Mouse (Mus musculus) liver, embryonic 11.5 days (tissue): ENCODE data around the gene BC034090. TPM values are rescaled to one million over a fixed set of nuclear protein-coding genes. Genes with fewer than 3 reads are reported as not detected.

Source experiments
- ATAC-seq: fragments of 200-750 bp; cut with Nextera tagmentation; replicated peaks from 2 replicates; pipeline ENCODE4 v1.8.0; 2017; ENCODE audit warnings: moderate number of reproducible peaks, mild to moderate bottlenecking, moderate TSS enrichment, moderate library complexity; ENCODE audit not compliant: low FRiP score
- DNase-seq: peaks from one replicate; pipeline ENCODE4 v3.0.0-alpha.2; 2017; ENCODE audit warnings: low spot score
- H3K27ac ChIP-seq: fragments of 300-500 bp; sonication (generic); 2 replicates; pipeline ENCODE4 v1.5.1; 2014; ENCODE audit warnings: mild to moderate bottlenecking, low read depth, low read length, control low read depth
- H3K27me3 ChIP-seq: fragments of 300-500 bp; sonication (generic); replicated peaks from 2 replicates; pipeline ENCODE4 v1.6.1; 2014; ENCODE audit warnings: low read length, mixed read lengths; ENCODE audit not compliant: control insufficient read depth, insufficient read depth
- H3K36me3 ChIP-seq: fragments of 300-500 bp; sonication (generic); 2 replicates; pipeline ENCODE4 v1.6.1; 2014; ENCODE audit warnings: mild to moderate bottlenecking, low read length, moderate library complexity, mixed read lengths; ENCODE audit not compliant: control insufficient read depth, insufficient read depth
- H3K4me1 ChIP-seq: fragments of 300-500 bp; sonication (generic); replicated peaks from 2 replicates; pipeline ENCODE4 v1.6.1; 2014; ENCODE audit warnings: low read length, mixed read lengths; ENCODE audit not compliant: control insufficient read depth, insufficient read depth
- H3K4me2 ChIP-seq: fragments of 300-500 bp; sonication (generic); 2 replicates; pipeline ENCODE4 v1.6.1; 2014; ENCODE audit warnings: mild to moderate bottlenecking, control low read depth, moderate library complexity
- H3K4me3 ChIP-seq: fragments of 300-500 bp; sonication (generic); 2 replicates; pipeline ENCODE4 v1.5.1; 2014; ENCODE audit warnings: low read depth, low read length, control low read depth
- H3K9ac ChIP-seq: fragments of 300-500 bp; sonication (generic); 2 replicates; pipeline ENCODE4 v1.6.1; 2014; ENCODE audit warnings: low read depth, low read length, control low read depth
- H3K9me3 ChIP-seq: fragments of 300-500 bp; sonication (generic); 2 replicates; pipeline ENCODE4 v1.6.1; 2016; ENCODE audit warnings: low read length, inconsistent platforms, mixed read lengths; ENCODE audit not compliant: control insufficient read depth
- WGBS: fragments of 180-500 bp; shearing (Covaris S2); extraction: QIAGEN DNeasy Blood & Tissue Kit; methylation state at CpG from one replicate; pipeline ENCODE4 v1.1.7; 2014; 5-methylcytosine and 5-hydroxymethylcytosine counted together
- polyA plus RNA-seq: library from polyadenylated mRNA; unstranded; fragments of >200 nt; fragmentation: Nextera tagmentation; extraction: Ambion mirVana; gene quantifications from 2 replicates; pipeline ENCODE4 v1.2.1, GENCODE M21; 2014

BC034090 gene
- polyA plus RNA-seq, 1 experiment from 2014 or later, result 1.8 TPM

GRCm38 (mm10) chr1:155205822-155206660 is 38.2 kb downstream of the BC034090 start:
- no peak overlapping the region for H3K4me3 ChIP-seq
- DNase-seq (no peak), ATAC-seq (no peak)
- no peaks in the 10 kb centered on the region for H3K27me3 ChIP-seq
- H3K36me3 ChIP-seq, result peaks cover 7% of the 10 kb centered on the region; the same call in 1 of the 2 replicates
- no peak overlapping the region for H3K9ac ChIP-seq
- no peak overlapping the region for H3K4me2 ChIP-seq
- 0 out of 2 replicates have a peak, but pooled peaks cover 3% of the 10 kb centered on the region for H3K4me1 ChIP-seq
- no peak overlapping the region for H3K27ac ChIP-seq
- 80% methylated on average over 19 of the region's 19 CpGs for WGBS
- H3K9me3 ChIP-seq, result no peaks in the 10 kb centered on the region

GRCm38 (mm10) chr1:155205311-155205710 is 38.9 kb downstream of the BC034090 start:
- Histone ChIP-seq H3K9ac (no peak overlapping the region), H3K9me3 (no peaks in the 10 kb centered on the region), H3K27ac (no peak overlapping the region), H3K4me2 (no peak overlapping the region), H3K27me3 (no peaks in the 10 kb centered on the region), H3K4me3 (no peak overlapping the region), H3K36me3 (peaks cover 9% of the 10 kb centered on the region; the same call in 1 of the 2 replicates), H3K4me1 (0 out of 2 replicates have a peak, but pooled peaks cover 3% of the 10 kb centered on the region)
- DNase-seq (no peak), ATAC-seq (no peak)
- 66% methylated on average over 7 of the region's 7 CpGs for WGBS

- 87% methylated on average over 8 of the region's 8 CpGs for WGBS
- ATAC-seq (no peak), DNase-seq (no peak)
- H3K27ac ChIP-seq, result no peak overlapping the region
- peaks cover 9% of the 10 kb centered on the region; the same call in 1 of the 2 replicates for H3K36me3 ChIP-seq
- H3K9ac ChIP-seq, result no peak overlapping the region
- H3K9me3 ChIP-seq, result no peaks in the 10 kb centered on the region
- no peak overlapping the region for H3K4me2 ChIP-seq
- no peaks in the 10 kb centered on the region for H3K27me3 ChIP-seq
- no peak overlapping the region for H3K4me3 ChIP-seq
- 0 out of 2 replicates have a peak, but pooled peaks cover 3% of the 10 kb centered on the region for H3K4me1 ChIP-seq
These were observed 39.6 kb downstream of the BC034090 start for GRCm38 (mm10) chr1:155204560-155205162.

GRCm38 (mm10) chr1:155203954-155204353 is 40.3 kb downstream of the BC034090 start:
- no peak for ATAC-seq
- 95% methylated on average over 12 of the region's 12 CpGs for WGBS
- H3K9me3 ChIP-seq, result no peaks in the 10 kb centered on the region
- 0 out of 2 replicates have a peak, but pooled peaks cover 3% of the 10 kb centered on the region for H3K4me1 ChIP-seq
- H3K4me2 ChIP-seq, result no peak overlapping the region
- H3K9ac ChIP-seq, result no peak overlapping the region
- H3K27me3 ChIP-seq, result no peaks in the 10 kb centered on the region
- H3K36me3 ChIP-seq, result peaks cover 9% of the 10 kb centered on the region; the same call in 1 of the 2 replicates
- no peak for DNase-seq
- no peak overlapping the region for H3K27ac ChIP-seq
- no peak overlapping the region for H3K4me3 ChIP-seq

- ATAC-seq (no peak), DNase-seq (no peak)
- Histone ChIP-seq H3K4me1 (0 out of 2 replicates have a peak, but pooled peaks cover 3% of the 10 kb centered on the region), H3K9ac (no peak overlapping the region), H3K27ac (no peak overlapping the region), H3K4me2 (no peak overlapping the region), H3K4me3 (no peak overlapping the region), H3K36me3 (peaks cover 9% of the 10 kb centered on the region; the same call in 1 of the 2 replicates), H3K9me3 (no peaks in the 10 kb centered on the region), H3K27me3 (no peaks in the 10 kb centered on the region)
- 87% methylated on average over 7 of the region's 7 CpGs for WGBS
These were observed 41.1 kb downstream of the BC034090 start for GRCm38 (mm10) chr1:155203101-155203500.

- Histone ChIP-seq H3K4me3 (no peak overlapping the region), H3K9ac (no peak overlapping the region), H3K36me3 (peaks cover 7% of the 10 kb centered on the region; the same call in 1 of the 2 replicates), H3K27ac (no peak overlapping the region), H3K9me3 (no peaks in the 10 kb centered on the region), H3K27me3 (no peaks in the 10 kb centered on the region), H3K4me1 (0 out of 2 replicates have a peak, but pooled peaks cover 3% of the 10 kb centered on the region), H3K4me2 (no peak overlapping the region)
- 80% methylated on average over 5 of the region's 5 CpGs for WGBS
- no peak for DNase-seq
- ATAC-seq, result no peak
These were observed 41.8 kb downstream of the BC034090 start for GRCm38 (mm10) chr1:155202472-155202871.

GRCm38 (mm10) chr1:155201914-155202313 is 42.3 kb downstream of the BC034090 start:
- Histone ChIP-seq H3K27ac (no peak overlapping the region), H3K27me3 (no peaks in the 10 kb centered on the region), H3K9me3 (no peaks in the 10 kb centered on the region), H3K4me2 (no peak overlapping the region), H3K36me3 (peaks cover 7% of the 10 kb centered on the region; the same call in 1 of the 2 replicates), H3K4me1 (0 out of 2 replicates have a peak, but pooled peaks cover 3% of the 10 kb centered on the region), H3K9ac (no peak overlapping the region; the same call in 1 of the 2 replicates), H3K4me3 (no peak overlapping the region)
- 83% methylated on average over 17 of the region's 17 CpGs for WGBS
- no peak for DNase-seq
- ATAC-seq, result no peak

GRCm38 (mm10) chr1:155201373-155201879 is 42.8 kb downstream of the BC034090 start:
- H3K9ac ChIP-seq, result no peak overlapping the region
- no peaks in the 10 kb centered on the region for H3K9me3 ChIP-seq
- 52% methylated on average over 4 of the region's 4 CpGs for WGBS
- H3K4me2 ChIP-seq, result no peak overlapping the region
- H3K27me3 ChIP-seq, result no peaks in the 10 kb centered on the region
- peaks cover 7% of the 10 kb centered on the region; the same call in 1 of the 2 replicates for H3K36me3 ChIP-seq
- ATAC-seq, result no peak
- no peak overlapping the region for H3K4me3 ChIP-seq
- DNase-seq, result no peak
- 0 out of 2 replicates have a peak, but pooled peaks cover 3% of the 10 kb centered on the region for H3K4me1 ChIP-seq
- H3K27ac ChIP-seq, result no peak overlapping the region
